Mouse (Mus musculus): Measurements from ENCODE around the gene Acer1. TPM values are rescaled to one million over a fixed set of nuclear protein-coding genes. Genes with fewer than 3 reads are reported as not detected.

Gene Acer1
- polyA plus RNA-seq, 1 experiment from 2014 or later: 0.16 TPM

DNA sequence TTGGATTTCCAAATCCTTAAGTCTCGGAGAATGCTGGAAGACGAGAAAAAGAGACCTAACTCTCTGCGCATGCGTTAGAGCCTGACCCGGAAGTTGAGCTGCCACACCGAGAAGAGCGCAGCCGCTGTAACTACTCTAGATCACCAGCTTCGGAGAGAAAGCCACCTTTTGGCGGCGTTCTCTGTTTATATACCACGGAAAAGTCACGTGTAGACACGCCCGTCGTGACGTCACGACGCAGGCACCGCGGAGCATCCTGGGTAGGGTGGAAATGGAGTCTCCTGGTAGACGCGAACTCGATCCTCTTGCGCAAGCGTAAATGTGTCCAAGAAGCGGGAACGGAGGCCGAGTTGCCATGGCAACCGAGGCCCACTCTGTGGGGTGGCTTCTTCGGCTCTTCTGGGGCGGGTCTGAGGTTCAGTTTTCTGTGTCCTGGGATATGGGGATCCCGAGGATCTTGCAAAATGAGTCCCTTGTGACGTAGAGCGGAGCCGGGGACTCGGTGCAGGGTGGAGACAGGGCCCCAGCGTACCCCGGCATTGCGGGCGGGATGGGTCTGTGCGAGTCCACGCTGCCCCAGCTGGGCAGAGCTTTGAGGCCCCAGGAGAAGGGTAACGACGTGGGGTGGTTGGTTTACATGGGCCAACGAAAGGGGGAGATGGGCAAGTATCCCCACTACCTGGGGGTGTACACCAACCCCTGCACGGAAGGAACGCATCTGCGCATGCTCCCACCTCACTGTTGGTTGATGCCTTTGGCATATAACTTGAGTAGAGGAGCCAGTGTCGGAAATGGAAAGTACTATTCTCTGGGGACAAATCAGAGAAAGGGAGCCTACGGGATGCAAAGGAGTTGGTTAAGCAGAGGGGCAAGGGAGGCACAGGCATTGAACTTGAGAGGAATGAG lies 29.6 kb upstream of the Acer1 start, which contains the start of the genes Gtf2f1 and Gm17949:
TSS of gene Gtf2f1 (minus strand) at position 53 of the 906 bp plus-strand sequence.
TSS of gene Gm17949 (plus strand) at position 234 of the 906 bp plus-strand sequence.
- Histone ChIP-seq H3K4me1 (ENCODE audit: control insufficient read depth in 2 of 2, insufficient read depth in 2 of 2, low read length in 2 of 2) (peaks cover 4 to 11% of the 10 kb centered on the region in 2 experiments; a peak in 2 of 4 replicates), H3K9me3 (ENCODE audit: control insufficient read depth, low read length) (no peaks in the 10 kb centered on the region), H3K9ac (ENCODE audit: low read length) (peak within 1 kb of the TSS; percentile 90), H3K4me3 (ENCODE audit: control insufficient read depth in 1 of 2, insufficient read depth in 1 of 2, low read depth in 1 of 2, low read length in 2 of 2) (peak within 1 kb of the TSS; percentile 86 to 95), H3K27me3 (ENCODE audit: control insufficient read depth, insufficient read depth, low read length) (no peaks in the 10 kb centered on the region), H3K4me2 (ENCODE audit: low read length) (peak within 1 kb of the TSS; percentile 74), H3K36me3 (ENCODE audit: control insufficient read depth, insufficient read depth, low read length) (peaks cover 32% of the 10 kb centered on the region), H3K27ac (replicated peaks in 1 of 2; ENCODE audit: control insufficient read depth in 1 of 2, insufficient read depth in 1 of 2, low read depth in 2 of 2, low read length in 2 of 2) (peak within 1 kb of the TSS; percentile 77 to 78)
- ATAC-seq (ENCODE audit: insufficient number of reproducible peaks, insufficient read depth, low FRiP score, low read depth): peak; percentile 89
- WGBS: under 1% methylated on average over 51 of the region's 51 CpGs

- Histone ChIP-seq H3K27me3 (ENCODE audit: control insufficient read depth, insufficient read depth, low read length) (no peaks in the 10 kb centered on the region), H3K4me1 (ENCODE audit: control insufficient read depth in 2 of 2, insufficient read depth in 2 of 2, low read length in 2 of 2) (peaks cover 4 to 11% of the 10 kb centered on the region in 2 experiments; a peak in 2 of 4 replicates), H3K9ac (ENCODE audit: low read length) (peak overlapping the region; percentile 90), H3K4me3 (ENCODE audit: control insufficient read depth in 1 of 2, insufficient read depth in 1 of 2, low read depth in 1 of 2, low read length in 2 of 2) (peak overlapping the region; percentile 86 to 95), H3K36me3 (ENCODE audit: control insufficient read depth, insufficient read depth, low read length) (peaks cover 38% of the 10 kb centered on the region), H3K4me2 (ENCODE audit: low read length) (peak overlapping the region; percentile 74), H3K27ac (replicated peaks in 1 of 2; ENCODE audit: control insufficient read depth in 1 of 2, insufficient read depth in 1 of 2, low read depth in 2 of 2, low read length in 2 of 2) (peak overlapping the region; percentile 77 to 78), H3K9me3 (ENCODE audit: control insufficient read depth, low read length) (no peaks in the 10 kb centered on the region)
- ATAC-seq (ENCODE audit: insufficient number of reproducible peaks, insufficient read depth, low FRiP score, low read depth): peak; percentile 11
- under 1% methylated on average over 19 of the region's 19 CpGs for WGBS
Observed at GRCm38 (mm10) chr17:57010911-57011235, 28.9 kb upstream of the Acer1 start.

DNA sequence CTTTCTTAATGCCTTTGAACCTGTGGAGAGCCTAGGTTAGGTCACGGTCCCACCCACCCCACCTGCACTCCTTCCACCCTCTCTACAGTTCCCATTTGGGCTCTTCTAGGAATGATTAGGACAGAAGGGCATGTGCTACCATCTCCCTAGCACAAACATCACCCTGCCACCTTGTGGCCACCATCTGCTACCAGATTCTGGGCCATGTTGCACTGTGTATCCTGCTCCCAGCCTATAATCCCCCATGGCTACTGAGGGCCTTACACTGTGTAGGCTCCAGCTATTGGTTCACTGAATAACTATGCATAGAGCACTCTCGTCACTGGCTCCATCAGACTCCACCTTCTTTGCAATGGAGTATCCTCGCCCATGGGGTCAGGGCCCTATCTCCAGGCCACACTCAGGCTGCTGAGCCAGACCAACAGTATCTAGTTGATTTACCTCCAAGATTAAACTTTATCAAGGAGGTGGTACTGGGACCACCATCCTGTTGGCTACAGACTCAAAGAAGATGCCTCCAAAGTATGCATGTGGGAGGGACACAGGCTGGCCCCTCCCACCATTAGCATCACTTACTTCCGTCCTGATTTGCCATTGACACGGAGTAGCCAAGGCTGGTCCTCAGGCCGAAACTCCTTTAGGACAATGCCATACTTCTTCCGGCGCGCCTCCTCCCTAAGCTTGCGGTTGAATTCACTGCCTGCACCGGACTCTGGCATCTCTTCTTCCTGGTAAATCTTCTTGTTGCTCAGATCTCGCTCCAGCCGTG lies 25.4 kb upstream of the Acer1 start:
- Histone ChIP-seq H3K27ac (replicated peaks in 1 of 2; ENCODE audit: control insufficient read depth in 1 of 2, insufficient read depth in 1 of 2, low read depth in 2 of 2, low read length in 2 of 2) (no peak overlapping the region), H3K9ac (ENCODE audit: low read length) (no peak overlapping the region), H3K4me2 (ENCODE audit: low read length) (no peak overlapping the region), H3K9me3 (ENCODE audit: control insufficient read depth, low read length) (no peaks in the 10 kb centered on the region), H3K27me3 (ENCODE audit: control insufficient read depth, insufficient read depth, low read length) (no peaks in the 10 kb centered on the region), H3K4me1 (ENCODE audit: control insufficient read depth in 2 of 2, insufficient read depth in 2 of 2, low read length in 2 of 2) (peaks cover 4 to 11% of the 10 kb centered on the region in 2 experiments; a peak in 2 of 4 replicates), H3K36me3 (ENCODE audit: control insufficient read depth, insufficient read depth, low read length) (peaks cover 73% of the 10 kb centered on the region), H3K4me3 (ENCODE audit: control insufficient read depth in 1 of 2, insufficient read depth in 1 of 2, low read depth in 1 of 2, low read length in 2 of 2) (no peak overlapping the region)
- 92% methylated on average over 13 of the region's 13 CpGs for WGBS
- ATAC-seq (ENCODE audit: insufficient number of reproducible peaks, insufficient read depth, low FRiP score, low read depth): no peak

GRCm38 (mm10) chr17:57003994-57004393 lies 22.1 kb upstream of the Acer1 start:
- Histone ChIP-seq H3K4me3 (ENCODE audit: control insufficient read depth in 1 of 2, insufficient read depth in 1 of 2, low read depth in 1 of 2, low read length in 2 of 2) (no peak overlapping the region), H3K4me2 (ENCODE audit: low read length) (no peak overlapping the region), H3K36me3 (ENCODE audit: control insufficient read depth, insufficient read depth, low read length) (peaks cover 83% of the 10 kb centered on the region), H3K27me3 (ENCODE audit: control insufficient read depth, insufficient read depth, low read length) (no peaks in the 10 kb centered on the region), H3K9ac (ENCODE audit: low read length) (no peak overlapping the region), H3K9me3 (ENCODE audit: control insufficient read depth, low read length) (no peaks in the 10 kb centered on the region), H3K4me1 (ENCODE audit: control insufficient read depth in 2 of 2, insufficient read depth in 2 of 2, low read length in 2 of 2) (peaks cover 19 to 20% of the 10 kb centered on the region in 2 experiments), H3K27ac (replicated peaks in 1 of 2; ENCODE audit: control insufficient read depth in 1 of 2, insufficient read depth in 1 of 2, low read depth in 2 of 2, low read length in 2 of 2) (no peak overlapping the region)
- 67% methylated on average over 7 of the region's 7 CpGs for WGBS
- ATAC-seq (ENCODE audit: insufficient number of reproducible peaks, insufficient read depth, low FRiP score, low read depth): no peak

DNA sequence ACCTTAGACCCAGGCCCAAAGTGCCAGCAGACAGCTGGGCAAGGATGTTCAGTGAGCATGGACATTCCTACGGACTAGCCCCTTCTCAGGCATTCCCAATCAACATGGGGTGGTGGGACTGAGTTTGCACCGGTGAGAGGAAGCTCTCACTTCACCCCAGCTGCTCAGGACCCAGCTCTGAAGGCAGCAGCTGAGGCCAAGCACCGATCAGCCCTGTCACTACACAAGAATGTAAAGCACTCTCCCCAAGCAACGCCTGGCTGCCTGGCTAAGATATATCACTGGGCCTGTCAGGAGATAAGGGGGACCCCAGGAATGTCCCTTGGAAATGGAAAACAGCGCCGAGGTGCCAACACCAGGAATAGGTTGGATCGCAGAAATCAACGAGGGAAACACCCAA lies 19.3 kb upstream of the Acer1 start:
- no peak overlapping the region for H3K4me3 ChIP-seq (ENCODE audit: control insufficient read depth in 1 of 2, insufficient read depth in 1 of 2, low read depth in 1 of 2, low read length in 2 of 2)
- H3K9ac ChIP-seq (ENCODE audit: low read length): peak overlapping the region; percentile 67
- H3K4me1 ChIP-seq (ENCODE audit: control insufficient read depth in 2 of 2, insufficient read depth in 2 of 2, low read length in 2 of 2): peaks cover 26 to 29% of the 10 kb centered on the region in 2 experiments
- no peaks in the 10 kb centered on the region for H3K9me3 ChIP-seq (ENCODE audit: control insufficient read depth, low read length)
- no peak for ATAC-seq (ENCODE audit: insufficient number of reproducible peaks, insufficient read depth, low FRiP score, low read depth)
- H3K36me3 ChIP-seq (ENCODE audit: control insufficient read depth, insufficient read depth, low read length): peaks cover 66% of the 10 kb centered on the region
- H3K27ac ChIP-seq (replicated peaks in 1 of 2; ENCODE audit: control insufficient read depth in 1 of 2, insufficient read depth in 1 of 2, low read depth in 2 of 2, low read length in 2 of 2): peak overlapping the region; percentile 73 to 79
- 8% methylated on average over 8 of the region's 8 CpGs for WGBS
- peak overlapping the region; percentile 37 for H3K4me2 ChIP-seq (ENCODE audit: low read length)
- no peaks in the 10 kb centered on the region for H3K27me3 ChIP-seq (ENCODE audit: control insufficient read depth, insufficient read depth, low read length)

DNA sequence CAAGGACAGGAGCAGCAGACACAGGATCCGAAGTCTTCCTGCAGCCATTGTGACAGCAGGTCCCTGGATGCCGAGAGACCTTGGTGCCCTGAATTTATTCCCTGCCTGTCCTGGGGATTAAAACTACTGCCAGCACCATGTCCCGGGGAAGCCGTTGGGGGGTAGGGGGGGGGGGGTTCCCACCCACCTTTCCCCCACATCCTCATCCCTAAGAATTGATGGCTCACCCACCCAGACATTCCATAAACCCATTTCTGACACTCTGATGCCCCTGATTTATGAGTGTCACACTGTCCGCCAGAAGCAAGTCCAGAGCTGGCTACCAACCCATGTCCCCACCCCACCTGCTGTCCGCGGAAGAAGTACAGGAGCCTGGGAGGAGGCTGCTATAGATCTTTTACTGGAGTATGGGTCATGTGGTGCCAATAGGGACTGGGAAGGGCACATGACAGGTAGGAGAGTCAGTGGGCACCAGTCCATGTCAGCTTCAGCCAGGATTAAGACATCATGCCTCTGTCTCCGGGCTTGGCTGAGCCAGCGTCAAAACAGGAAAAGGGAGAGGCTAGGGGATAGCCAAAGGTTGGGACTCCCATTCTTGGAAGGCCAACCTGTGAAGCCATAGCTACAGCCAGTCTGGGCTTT lies 18.2 kb upstream of the Acer1 start, which contains the start of gene Pspn:
TSS of gene Pspn (minus strand) at position 51 of the 642 bp plus-strand sequence.
- Histone ChIP-seq H3K27me3 (ENCODE audit: control insufficient read depth, insufficient read depth, low read length) (no peaks in the 10 kb centered on the region), H3K4me2 (ENCODE audit: low read length) (no peak within 1 kb of the TSS), H3K36me3 (ENCODE audit: control insufficient read depth, insufficient read depth, low read length) (peaks cover 66% of the 10 kb centered on the region), H3K9ac (ENCODE audit: low read length) (peak within 1 kb of the TSS; percentile 67), H3K9me3 (ENCODE audit: control insufficient read depth, low read length) (no peaks in the 10 kb centered on the region), H3K27ac (replicated peaks in 1 of 2; ENCODE audit: control insufficient read depth in 1 of 2, insufficient read depth in 1 of 2, low read depth in 2 of 2, low read length in 2 of 2) (peak within 1 kb of the TSS; percentile 73 to 79), H3K4me1 (ENCODE audit: control insufficient read depth in 2 of 2, insufficient read depth in 2 of 2, low read length in 2 of 2) (peaks cover 26 to 29% of the 10 kb centered on the region in 2 experiments), H3K4me3 (ENCODE audit: control insufficient read depth in 1 of 2, insufficient read depth in 1 of 2, low read depth in 1 of 2, low read length in 2 of 2) (no peak within 1 kb of the TSS)
- WGBS: 79% methylated on average over 9 of the region's 9 CpGs
- ATAC-seq (ENCODE audit: insufficient number of reproducible peaks, insufficient read depth, low FRiP score, low read depth): no peak

- H3K27me3 ChIP-seq (ENCODE audit: control insufficient read depth, insufficient read depth, low read length): no peaks in the 10 kb centered on the region
- no peak for ATAC-seq (ENCODE audit: insufficient number of reproducible peaks, insufficient read depth, low FRiP score, low read depth)
- H3K27ac ChIP-seq (replicated peaks in 1 of 2; ENCODE audit: control insufficient read depth in 1 of 2, insufficient read depth in 1 of 2, low read depth in 2 of 2, low read length in 2 of 2): no peak overlapping the region
- no peak overlapping the region for H3K4me2 ChIP-seq (ENCODE audit: low read length)
- H3K4me3 ChIP-seq (ENCODE audit: control insufficient read depth in 1 of 2, insufficient read depth in 1 of 2, low read depth in 1 of 2, low read length in 2 of 2): no peak overlapping the region
- no peaks in the 10 kb centered on the region for H3K9me3 ChIP-seq (ENCODE audit: control insufficient read depth, low read length)
- peaks cover 26 to 29% of the 10 kb centered on the region in 2 experiments for H3K4me1 ChIP-seq (ENCODE audit: control insufficient read depth in 2 of 2, insufficient read depth in 2 of 2, low read length in 2 of 2)
- H3K36me3 ChIP-seq (ENCODE audit: control insufficient read depth, insufficient read depth, low read length): peaks cover 66% of the 10 kb centered on the region
- no peak overlapping the region for H3K9ac ChIP-seq (ENCODE audit: low read length)
- 91% methylated on average over 9 of the region's 9 CpGs for WGBS
Observed at GRCm38 (mm10) chr17:56999414-56999813, 17.5 kb upstream of the Acer1 start.
